ENCODE assay signal across 8 mouse cellular contexts in genomic region chr13:56251924-56252619, GRCm38 (mm10). TPM values are rescaled to one million over a fixed set of nuclear protein-coding genes. Genes with fewer than 3 reads are reported as not detected.
DNase-seq lines count a peak whose midpoint lies in the region; ATAC-seq and TF ChIP-seq lines count a peak whose summit lies in the region.

Gene Neurog1 (minus strand): TSS chr13:56252163.

- peaks cover 99% of the 10 kb centered on the region for H3K27me3 ChIP-seq in lung, embryonic 16.5 days (ENCODE audit: control insufficient read depth, insufficient read depth, low read depth, low read length)
- H3K27me3 ChIP-seq in embryonic facial prominence, embryonic 11.5 days (ENCODE audit: control insufficient read depth, insufficient read depth, low read length): peaks cover 95% of the 10 kb centered on the region
- H3K27me3 ChIP-seq in hindbrain, postnatal 0 days (ENCODE audit: insufficient read depth, low read length): peaks cover 96% of the 10 kb centered on the region
- H3K27me3 ChIP-seq in limb, embryonic 14.5 days (ENCODE audit: control insufficient read depth, insufficient read depth, low read length): peaks cover 98% of the 10 kb centered on the region

- peak within 1 kb of the TSS; percentile 47 for H3K4me2 ChIP-seq in lung, embryonic 16.5 days (ENCODE audit: low read depth, low read length)
- H3K4me2 ChIP-seq in embryonic facial prominence, embryonic 11.5 days (ENCODE audit: low read depth, low read length): peak within 1 kb of the TSS; percentile 41
- H3K4me2 ChIP-seq in hindbrain, postnatal 0 days (ENCODE audit: low read depth, low read length): peak within 1 kb of the TSS; percentile 44
- peak within 1 kb of the TSS; percentile 59 for H3K4me2 ChIP-seq in limb, embryonic 14.5 days (replicated peaks; ENCODE audit: low read depth, low read length, severe bottlenecking)

- no peak within 1 kb of the TSS for H3K27ac ChIP-seq in lung, embryonic 16.5 days (ENCODE audit: low read length)
- H3K27ac ChIP-seq in embryonic facial prominence, embryonic 11.5 days (replicated peaks; ENCODE audit: low read depth, low read length): peak within 1 kb of the TSS; percentile 13; the same call in 1 of the 2 replicates
- H3K27ac ChIP-seq in hindbrain, postnatal 0 days: no peak within 1 kb of the TSS
- no peak within 1 kb of the TSS for H3K27ac ChIP-seq in limb, embryonic 14.5 days (replicated peaks; ENCODE audit: low read depth, low read length)

- H3K36me3 ChIP-seq in lung, embryonic 16.5 days (ENCODE audit: control insufficient read depth, insufficient read depth, low read length): no peaks in the 10 kb centered on the region
- H3K36me3 ChIP-seq in embryonic facial prominence, embryonic 11.5 days (replicated peaks; ENCODE audit: control insufficient read depth, insufficient read depth, low read depth, low read length): no peaks in the 10 kb centered on the region
- no peaks in the 10 kb centered on the region for H3K36me3 ChIP-seq in hindbrain, postnatal 0 days (ENCODE audit: insufficient read depth, low read length)
- H3K36me3 ChIP-seq in limb, embryonic 14.5 days (ENCODE audit: control insufficient read depth, insufficient read depth, low read length): no peaks in the 10 kb centered on the region

- peak; percentile 56 for ATAC-seq in lung, embryonic 16.5 days (ENCODE audit: low read depth)
- peak; percentile 70 for ATAC-seq in embryonic facial prominence, embryonic 11.5 days (replicated peaks; ENCODE audit: insufficient number of reproducible peaks, low FRiP score, low TSS enrichment, low read depth)
- peak; percentile 80 for ATAC-seq in hindbrain, postnatal 0 days
- peak; percentile 44; the same call in 1 of the 2 replicates for ATAC-seq in limb, embryonic 14.5 days (ENCODE audit: low FRiP score, low read depth)

- H3K9me3 ChIP-seq in lung, embryonic 16.5 days (ENCODE audit: control insufficient read depth, low read length): no peaks in the 10 kb centered on the region
- H3K9me3 ChIP-seq in embryonic facial prominence, embryonic 11.5 days (replicated peaks; ENCODE audit: control insufficient read depth, low read length): no peaks in the 10 kb centered on the region
- H3K9me3 ChIP-seq in hindbrain, postnatal 0 days (ENCODE audit: low read length): no peaks in the 10 kb centered on the region
- H3K9me3 ChIP-seq in limb, embryonic 14.5 days (ENCODE audit: control insufficient read depth, low read length): no peaks in the 10 kb centered on the region

- peak within 1 kb of the TSS; percentile 33 for H3K4me3 ChIP-seq in lung, embryonic 16.5 days (ENCODE audit: low read length)
- peak within 1 kb of the TSS; percentile 19 for H3K4me3 ChIP-seq in embryonic facial prominence, embryonic 11.5 days (ENCODE audit: low read depth, low read length)
- peak within 1 kb of the TSS; percentile 22 for H3K4me3 ChIP-seq in hindbrain, postnatal 0 days (ENCODE audit: low read length)
- H3K4me3 ChIP-seq in limb, embryonic 14.5 days (replicated peaks; ENCODE audit: low read length): peak within 1 kb of the TSS; percentile 36

- TF ChIP-seq CTCF in hindbrain, postnatal 0 days (IDR thresholded peaks at IDR 0.05; ENCODE audit: low read depth): no peak

- H3K4me1 ChIP-seq in lung, embryonic 16.5 days (replicated peaks; ENCODE audit: control insufficient read depth, insufficient read depth, low read length): peaks cover 6% of the 10 kb centered on the region
- no peaks in the 10 kb centered on the region; the same call in 1 of the 2 replicates for H3K4me1 ChIP-seq in embryonic facial prominence, embryonic 11.5 days (ENCODE audit: control insufficient read depth, insufficient read depth, low read length)
- H3K4me1 ChIP-seq in hindbrain, postnatal 0 days (ENCODE audit: insufficient read depth, low read length): peaks cover 8% of the 10 kb centered on the region; the same call in 1 of the 2 replicates
- H3K4me1 ChIP-seq in limb, embryonic 14.5 days (ENCODE audit: control insufficient read depth, insufficient read depth, low read length): peaks cover 4% of the 10 kb centered on the region; the same call in 1 of the 2 replicates

- no peak for DNase-seq in lung, postnatal 10 days
- peak; percentile 56 for DNase-seq in embryonic facial prominence, embryonic 11.5 days (ENCODE audit: low spot score)
- peak; percentile 52 for DNase-seq in hindbrain, postnatal 0 days (ENCODE audit: low spot score)
- DNase-seq in limb, embryonic 14.5 days (ENCODE audit: low spot score): no peak
- DNase-seq in right cerebral cortex, postnatal 36 days (ENCODE audit: low spot score in 2 of 2): peak; percentile 29 to 35
- no peak for DNase-seq in urinary bladder, adult 2 months (ENCODE audit: low spot score)
- DNase-seq in lung, postnatal 25 days (ENCODE audit: low spot score): no peak

- H3K9ac ChIP-seq in lung, embryonic 16.5 days (ENCODE audit: low read length): no peak within 1 kb of the TSS
- H3K9ac ChIP-seq in embryonic facial prominence, embryonic 11.5 days (replicated peaks; ENCODE audit: low read length): peak within 1 kb of the TSS; percentile 9; the same call in 1 of the 2 replicates
- no peak within 1 kb of the TSS; the same call in 1 of the 2 replicates for H3K9ac ChIP-seq in hindbrain, postnatal 0 days (replicated peaks; ENCODE audit: low read length)
- H3K9ac ChIP-seq in limb, embryonic 14.5 days (ENCODE audit: low read depth, low read length, severe bottlenecking): peak within 1 kb of the TSS; percentile 14; the same call in 1 of the 2 replicates

- WGBS in lung, embryonic 16.5 days: under 1% methylated on average over 61 of the region's 65 CpGs
- under 1% methylated on average over 59 of the region's 65 CpGs for WGBS in embryonic facial prominence, embryonic 11.5 days
- WGBS in hindbrain, postnatal 0 days: under 1% methylated on average over 62 of the region's 65 CpGs
- 2% methylated on average over 53 of the region's 65 CpGs for WGBS in limb, embryonic 14.5 days

- TF ChIP-seq POLR2A in limb, embryonic 14.5 days (IDR thresholded peaks at IDR 0.05; ENCODE audit: borderline replicate concordance, extremely low read depth, insufficient read depth, insufficient read length): no peak

RNA-seq across cellular contexts. Expression of gene Neurog1, which starts in this region (rescaled TPM):
- not detected in 2 replicates for polyA plus RNA-seq in lung, embryonic 16.5 days (2015; fragmentation: Nextera tagmentation; extraction: Ambion mirVana)
- 8.6 and 10.5 TPM in 2 replicates for polyA plus RNA-seq in embryonic facial prominence, embryonic 11.5 days (2014; fragmentation: Nextera tagmentation; extraction: Ambion mirVana)
- total RNA-seq in hindbrain, postnatal 0 days (2014; rRNA removed): 0.14 and 0.42 TPM in 2 replicates
- polyA plus RNA-seq in hindbrain, postnatal 0 days (2015; fragmentation: Nextera tagmentation; extraction: Ambion mirVana): 0.10 and 0.30 TPM in 2 replicates
- polyA plus RNA-seq in limb, embryonic 14.5 days (2012; rRNA removed): 0.04 and 0.06 TPM in 2 replicates
- not detected in 2 replicates for polyA plus RNA-seq in limb, embryonic 14.5 days (2014; fragmentation: Nextera tagmentation; extraction: Ambion mirVana)
- not detected in 2 replicates for polyA plus RNA-seq in urinary bladder, adult 2 months (2012; rRNA removed)

Comparison
In these comparisons a context has a peak if more than half of its experiments do, and no peak if none do; other contexts are left out.
1. Peak in ATAC-seq, H3K4me3 ChIP-seq and H3K4me2 ChIP-seq in lung, embryonic 16.5 days; RNA of the gene not detected or under 1 TPM.
2. Peak in DNase-seq, ATAC-seq, H3K4me3 ChIP-seq and H3K4me2 ChIP-seq in hindbrain, postnatal 0 days; RNA of the gene not detected or under 1 TPM.
3. Peak in ATAC-seq, H3K4me3 ChIP-seq, H3K9ac ChIP-seq and H3K4me2 ChIP-seq in limb, embryonic 14.5 days; RNA of the gene not detected or under 1 TPM.
4. DNase-seq: peak in embryonic facial prominence, embryonic 11.5 days (single experiment) and right cerebral cortex, postnatal 36 days (2 of 2); none in lung, postnatal 10 days (single experiment), limb, embryonic 14.5 days (single experiment), urinary bladder, adult 2 months (single experiment) and lung, postnatal 25 days (single experiment).
5. Peak in every context shown above with its lines, with median percentiles within 50 percentile points of each other: ATAC-seq, H3K4me2 ChIP-seq and H3K4me3 ChIP-seq.